Mouse (Mus musculus) cortical plate, adult 2 months (tissue): ENCODE results near the gene Dnm1.

Experiments
- CTCF ChIP-seq: fragments of 200-500 bp; IDR thresholded peaks from 2 replicates; pipeline ENCODE4 v1.5.1; 2011; ENCODE audit warnings: mild to moderate bottlenecking, control low read depth, low read length; ENCODE audit not compliant: insufficient read depth; ENCODE audit errors: extremely low read depth
- POLR2A ChIP-seq: fragments of 200-500 bp; IDR thresholded peaks from 2 replicates; pipeline ENCODE4 v1.6.1; 2011; ENCODE audit warnings: mild to moderate bottlenecking, low read length, control low read depth; ENCODE audit not compliant: insufficient read depth; ENCODE audit errors: extremely low read depth

GRCm38 (mm10) chr2:32354336-32354895 is 1.3 kb upstream of the Dnm1 start:
- TF ChIP-seq CTCF: no peak
- TF ChIP-seq POLR2A: no peak
